Mouse (Mus musculus) cortical plate, adult 2 months (tissue): ENCODE results near the gene Hecw2.

ENCODE experiments used
- CTCF ChIP-seq: fragments of 200-500 bp; IDR thresholded peaks from 2 replicates; pipeline ENCODE4 v1.5.1; 2011; ENCODE audit warnings: mild to moderate bottlenecking, control low read depth, low read length; ENCODE audit not compliant: insufficient read depth; ENCODE audit errors: extremely low read depth
- POLR2A ChIP-seq: fragments of 200-500 bp; IDR thresholded peaks from 2 replicates; pipeline ENCODE4 v1.6.1; 2011; ENCODE audit warnings: mild to moderate bottlenecking, low read length, control low read depth; ENCODE audit not compliant: insufficient read depth; ENCODE audit errors: extremely low read depth

GRCm38 (mm10) chr1:54109255-54109654 is 85.7 kb downstream of the Hecw2 start:
- no peak for TF ChIP-seq CTCF
- TF ChIP-seq POLR2A: no peak
